Mouse (Mus musculus): ENCODE data around the gene Gsta3. TPM values are rescaled to one million over a fixed set of nuclear protein-coding genes. Genes with fewer than 3 reads are reported as not detected.

The Gsta3 gene
- polyA plus RNA-seq, 1 experiment from 2014 or later = 0.29 TPM

DNA sequence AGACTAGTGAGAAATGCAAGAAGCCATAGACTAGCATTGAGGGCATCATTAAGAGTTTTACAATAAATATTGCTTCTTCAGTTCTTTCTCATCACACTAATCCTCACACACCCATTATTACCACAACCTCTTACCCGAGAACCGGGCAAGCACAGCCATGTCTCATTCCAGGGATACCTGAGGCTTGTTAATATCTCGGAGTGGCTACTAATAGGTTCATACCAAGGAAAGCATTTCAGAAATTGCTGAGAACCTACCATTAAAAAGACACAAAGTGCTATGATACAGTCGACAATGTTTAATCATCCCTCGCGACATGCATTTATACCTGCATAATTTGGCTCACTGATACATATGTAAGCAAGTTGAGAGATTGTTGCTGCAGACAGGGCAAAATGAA lies 5.0 kb upstream of the Gsta3 start:
- ATAC-seq (ENCODE audit: low FRiP score, low read depth) = no peak
- Histone ChIP-seq H3K36me3 (no peaks in the 10 kb centered on the region), H3K4me2 (no peak overlapping the region), H3K27me3 (no peaks in the 10 kb centered on the region), H3K27ac (replicated peaks) (no peak overlapping the region), H3K9me3 (no peaks in the 10 kb centered on the region), H3K4me1 (replicated peaks) (no peaks in the 10 kb centered on the region), H3K4me3 (no peak overlapping the region), H3K9ac (no peak overlapping the region)
- WGBS = 95% methylated on average over 6 of the region's 6 CpGs

DNA sequence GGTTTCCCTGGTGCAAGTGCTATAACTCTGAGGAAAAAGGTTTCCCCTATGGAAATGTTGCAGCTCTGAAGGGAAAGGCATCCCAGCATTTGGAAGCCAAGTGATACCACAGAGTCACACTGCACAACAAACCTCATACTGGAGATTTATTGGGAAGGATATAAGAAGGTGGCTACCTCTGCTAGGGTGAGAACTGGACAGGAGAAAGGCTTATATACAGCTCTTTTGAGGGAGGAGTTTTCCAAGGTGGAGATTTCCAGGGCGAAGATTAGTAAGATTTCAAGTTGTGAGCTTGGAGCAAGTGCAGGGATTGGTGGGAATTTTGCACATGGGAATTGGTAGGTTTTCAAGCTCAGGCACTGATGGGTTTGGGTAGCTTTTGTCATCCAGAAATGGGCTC lies 707 bp downstream of the Gsta3 start:
- Histone ChIP-seq H3K9ac (no peak overlapping the region), H3K27ac (replicated peaks) (no peak overlapping the region), H3K4me2 (no peak overlapping the region), H3K27me3 (no peaks in the 10 kb centered on the region), H3K36me3 (no peaks in the 10 kb centered on the region), H3K4me1 (replicated peaks) (no peaks in the 10 kb centered on the region), H3K4me3 (no peak overlapping the region), H3K9me3 (no peaks in the 10 kb centered on the region)
- 91% methylated on average over 1 of the region's 1 CpGs for WGBS
- no peak for ATAC-seq (ENCODE audit: low FRiP score, low read depth)

DNA sequence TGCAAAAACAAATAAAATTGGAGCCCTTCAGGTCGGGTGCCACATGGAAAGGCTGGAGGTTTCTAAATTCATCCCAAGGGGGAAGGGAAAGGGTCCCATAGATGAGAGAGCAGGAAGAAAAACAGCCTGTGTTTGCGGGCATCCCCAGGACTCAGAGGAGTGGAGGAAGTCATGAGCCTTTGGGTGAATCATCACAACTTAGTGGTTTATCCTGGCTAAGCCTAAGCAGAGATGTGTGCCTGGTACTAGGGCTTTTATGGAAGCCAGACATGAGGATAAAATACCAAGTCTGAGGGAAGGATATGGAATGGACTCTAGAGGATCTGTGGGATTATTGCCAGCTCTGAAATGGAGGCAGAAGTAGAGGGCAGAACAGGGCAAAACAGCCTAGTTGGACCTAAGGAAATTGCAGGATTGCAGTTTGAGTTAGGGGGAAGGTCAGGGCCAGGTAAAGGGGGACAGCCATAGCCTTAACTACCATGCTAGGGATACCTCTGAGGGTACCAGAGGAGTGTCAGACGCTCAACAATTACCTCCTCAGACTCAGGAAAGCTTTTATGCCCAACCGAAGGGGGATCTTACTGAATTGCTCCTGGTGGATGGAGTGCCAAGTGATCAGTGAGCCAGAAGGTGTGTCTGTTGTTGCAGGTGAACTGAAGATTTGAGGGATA lies 4.0 kb downstream of the Gsta3 start:
- Histone ChIP-seq H3K4me3 (no peak overlapping the region), H3K36me3 (no peaks in the 10 kb centered on the region), H3K9me3 (no peaks in the 10 kb centered on the region), H3K4me2 (no peak overlapping the region), H3K27ac (replicated peaks) (no peak overlapping the region), H3K9ac (no peak overlapping the region), H3K4me1 (replicated peaks) (no peaks in the 10 kb centered on the region), H3K27me3 (no peaks in the 10 kb centered on the region)
- WGBS = 83% methylated on average over 4 of the region's 4 CpGs
- no peak for ATAC-seq (ENCODE audit: low FRiP score, low read depth)

DNA sequence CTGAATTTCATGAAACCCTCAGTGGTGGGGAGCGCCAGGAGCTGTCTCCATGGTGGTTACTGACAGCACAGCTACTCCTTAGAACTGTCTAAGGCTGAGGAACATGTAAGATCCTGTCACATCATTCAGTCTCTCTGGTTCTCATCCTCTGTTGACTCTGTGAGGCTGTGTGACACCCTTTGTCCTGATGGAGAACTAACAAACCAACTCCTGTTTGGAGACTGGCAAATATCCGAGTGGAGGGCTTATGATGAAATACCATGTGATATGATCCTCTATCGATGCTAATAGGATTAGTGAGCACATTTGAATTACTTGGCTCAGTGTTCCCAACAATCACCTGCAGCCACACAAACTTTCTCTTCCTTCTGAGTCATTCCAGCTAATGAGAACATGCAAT lies 5.7 kb downstream of the Gsta3 start:
- no peak overlapping the region for H3K4me3 ChIP-seq
- H3K27me3 ChIP-seq = no peaks in the 10 kb centered on the region
- H3K4me1 ChIP-seq (replicated peaks) = no peaks in the 10 kb centered on the region
- H3K9ac ChIP-seq = no peak overlapping the region
- no peaks in the 10 kb centered on the region for H3K36me3 ChIP-seq
- no peak overlapping the region for H3K27ac ChIP-seq (replicated peaks)
- H3K4me2 ChIP-seq = no peak overlapping the region
- no peaks in the 10 kb centered on the region for H3K9me3 ChIP-seq
- ATAC-seq (ENCODE audit: low FRiP score, low read depth) = no peak
- WGBS = 85% methylated on average over 3 of the region's 3 CpGs

DNA sequence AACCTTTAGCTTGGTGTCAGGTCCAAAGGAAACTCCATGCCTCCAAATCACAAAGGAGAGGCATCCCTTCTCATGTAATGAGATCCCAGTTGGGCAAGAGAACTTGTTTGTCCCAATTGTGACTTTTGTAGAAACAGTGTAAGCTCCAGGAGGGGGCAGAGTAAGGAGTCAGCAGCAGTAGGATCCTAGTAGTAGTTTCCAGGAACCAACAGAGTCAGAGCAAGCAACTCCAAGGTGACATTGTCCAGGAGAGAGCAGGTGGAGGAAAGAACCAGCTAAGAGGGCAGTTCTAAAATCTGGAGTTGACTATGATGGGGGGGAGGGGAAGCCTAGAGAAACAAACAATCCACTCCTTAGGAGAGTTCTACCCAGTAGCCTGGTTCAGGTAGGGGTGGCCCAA lies 7.5 kb downstream of the Gsta3 start:
- Histone ChIP-seq H3K36me3 (no peaks in the 10 kb centered on the region), H3K9ac (no peak overlapping the region), H3K4me2 (no peak overlapping the region), H3K27ac (replicated peaks) (no peak overlapping the region), H3K4me3 (no peak overlapping the region), H3K4me1 (replicated peaks) (no peaks in the 10 kb centered on the region), H3K27me3 (no peaks in the 10 kb centered on the region), H3K9me3 (no peaks in the 10 kb centered on the region)
- ATAC-seq (ENCODE audit: low FRiP score, low read depth) = no peak

DNA sequence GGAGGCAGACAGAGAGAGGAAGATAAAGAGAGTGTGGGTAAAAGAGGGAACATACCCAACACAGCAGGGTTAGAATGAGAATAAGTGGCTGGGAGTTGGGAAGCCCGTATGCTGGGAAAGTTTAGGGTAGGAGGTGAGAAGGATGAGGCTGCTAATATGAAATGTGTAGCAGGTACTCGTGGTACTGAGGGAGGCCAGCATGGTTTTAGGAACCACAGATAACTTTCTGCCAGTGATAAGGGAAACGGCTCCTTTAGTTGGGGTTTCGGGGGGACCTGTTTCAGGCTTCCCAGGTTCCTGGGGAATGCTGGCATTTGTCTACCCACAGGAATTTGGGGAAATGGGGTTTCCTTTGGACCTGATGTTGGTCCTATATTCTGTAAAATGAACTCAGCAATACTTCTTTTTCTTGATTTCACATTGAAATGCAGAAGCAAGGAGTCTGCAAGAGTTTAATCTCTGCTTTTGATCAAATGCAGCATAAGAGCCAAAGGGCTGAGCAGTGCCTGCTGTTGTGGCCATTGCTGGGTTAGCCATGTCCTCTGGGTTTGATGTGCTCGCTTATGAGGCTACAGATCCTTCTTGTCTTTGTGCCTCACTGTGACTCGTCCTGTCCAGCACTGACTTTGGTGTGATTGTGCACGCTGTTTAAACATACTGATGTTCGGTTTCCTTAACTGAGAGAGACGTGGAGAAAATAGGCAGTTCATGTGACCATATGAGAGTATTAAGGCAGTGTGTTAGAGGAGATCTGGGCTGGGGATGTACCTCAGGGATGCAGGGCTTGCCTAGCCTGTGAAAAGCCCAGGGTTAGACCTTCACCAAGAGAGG lies 8.4 kb downstream of the Gsta3 start:
- no peak overlapping the region for H3K9ac ChIP-seq
- no peak overlapping the region for H3K4me3 ChIP-seq
- WGBS = 91% methylated on average over 9 of the region's 9 CpGs
- H3K4me1 ChIP-seq (replicated peaks) = no peaks in the 10 kb centered on the region
- no peaks in the 10 kb centered on the region for H3K27me3 ChIP-seq
- no peaks in the 10 kb centered on the region for H3K9me3 ChIP-seq
- H3K4me2 ChIP-seq = no peak overlapping the region
- no peak for ATAC-seq (ENCODE audit: low FRiP score, low read depth)
- no peak overlapping the region for H3K27ac ChIP-seq (replicated peaks)
- H3K36me3 ChIP-seq = no peaks in the 10 kb centered on the region

DNA sequence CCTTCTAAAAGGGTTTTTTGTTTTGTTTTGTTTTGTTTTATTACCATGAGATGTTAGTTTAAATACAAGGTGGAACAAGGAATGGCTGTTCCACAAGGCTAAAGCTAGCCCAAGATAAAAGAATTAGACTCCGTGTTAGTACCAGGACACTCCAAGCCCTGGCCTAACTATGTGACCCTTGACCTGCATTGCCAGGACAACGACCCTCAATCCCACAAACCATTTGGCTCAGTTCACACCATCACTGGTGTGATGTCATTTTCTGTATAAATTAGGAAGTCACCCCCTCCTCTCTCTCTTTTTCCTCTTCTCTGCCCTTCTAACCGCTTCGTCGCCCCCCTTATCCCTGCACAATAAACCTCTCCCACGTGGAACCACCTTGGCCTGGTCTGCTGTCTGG lies 11.3 kb downstream of the Gsta3 start:
- H3K4me1 ChIP-seq (replicated peaks) = no peaks in the 10 kb centered on the region
- no peak for ATAC-seq (ENCODE audit: low FRiP score, low read depth)
- H3K9ac ChIP-seq = no peak overlapping the region
- no peaks in the 10 kb centered on the region for H3K9me3 ChIP-seq
- no peak overlapping the region for H3K27ac ChIP-seq (replicated peaks)
- 26% methylated on average over 6 of the region's 6 CpGs for WGBS
- H3K27me3 ChIP-seq = no peaks in the 10 kb centered on the region
- no peak overlapping the region for H3K4me2 ChIP-seq
- no peak overlapping the region for H3K4me3 ChIP-seq
- H3K36me3 ChIP-seq = no peaks in the 10 kb centered on the region

DNA sequence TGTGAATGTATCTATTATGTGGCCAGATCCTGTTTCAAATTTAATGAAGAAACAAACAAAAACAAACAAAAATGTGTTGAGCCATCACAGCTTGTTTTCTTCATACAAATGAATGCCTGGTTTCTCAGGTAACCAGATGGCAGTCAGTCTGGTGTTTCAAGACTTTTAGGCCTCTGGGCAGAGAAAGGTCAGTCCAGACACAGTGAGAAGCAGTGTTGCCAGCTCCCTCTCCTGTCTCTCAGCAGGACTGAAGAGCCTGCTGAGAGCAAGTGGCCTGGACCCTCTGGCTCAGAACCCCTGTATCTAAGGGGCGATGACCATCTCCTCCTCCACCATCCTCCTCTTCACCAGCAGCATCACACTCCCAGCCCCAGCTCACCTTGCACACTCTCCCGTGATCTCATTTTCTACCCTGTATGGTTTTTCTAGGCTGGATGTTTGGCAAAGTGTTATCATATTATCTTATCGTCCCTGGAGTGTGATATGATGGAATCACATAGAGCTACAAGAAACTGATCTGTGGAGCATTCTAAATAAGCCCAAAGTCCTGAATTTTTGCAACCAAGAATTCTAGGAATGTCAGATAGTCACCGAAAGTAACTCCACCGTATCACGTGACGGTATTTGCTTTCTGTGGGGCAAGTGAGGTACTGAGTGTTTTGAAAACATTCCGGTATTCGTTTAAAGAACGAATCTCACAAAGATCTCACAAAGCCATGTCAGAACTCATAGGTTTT lies 12.3 kb downstream of the Gsta3 start:
- 87% methylated on average over 10 of the region's 10 CpGs for WGBS
- no peaks in the 10 kb centered on the region for H3K36me3 ChIP-seq
- no peak for ATAC-seq (ENCODE audit: low FRiP score, low read depth)

DNA sequence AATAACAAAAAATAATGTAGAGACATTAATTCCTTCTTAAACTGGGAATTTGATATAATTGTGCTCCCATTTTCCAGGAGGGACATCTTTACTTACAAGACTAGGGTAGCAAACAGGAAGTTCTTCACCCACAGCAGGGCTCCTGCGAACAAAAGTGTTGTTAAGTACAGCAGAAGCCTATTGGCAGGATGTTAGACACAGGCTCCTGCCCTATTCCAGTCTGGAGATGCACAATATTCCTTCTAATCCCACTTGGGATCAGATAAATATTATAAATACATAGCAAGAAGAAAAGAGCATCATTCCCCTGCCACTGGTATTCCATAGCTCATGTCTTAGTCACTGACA lies 12.9 kb downstream of the Gsta3 start:
- Histone ChIP-seq H3K9me3 (no peaks in the 10 kb centered on the region), H3K4me3 (no peak overlapping the region), H3K36me3 (no peaks in the 10 kb centered on the region), H3K27ac (replicated peaks) (no peak overlapping the region), H3K4me2 (no peak overlapping the region), H3K27me3 (no peaks in the 10 kb centered on the region), H3K9ac (no peak overlapping the region), H3K4me1 (replicated peaks) (no peaks in the 10 kb centered on the region)
- no peak for ATAC-seq (ENCODE audit: low FRiP score, low read depth)
- WGBS = 97% methylated on average over 1 of the region's 1 CpGs

More for the DNA sequence above, 12.3 kb downstream of the Gsta3 start:
- no peaks in the 10 kb centered on the region for H3K4me1 ChIP-seq (replicated peaks)
- H3K4me3 ChIP-seq = no peak overlapping the region
- H3K9me3 ChIP-seq = no peaks in the 10 kb centered on the region
- H3K4me2 ChIP-seq = no peak overlapping the region
- no peak overlapping the region for H3K27ac ChIP-seq (replicated peaks)
- no peaks in the 10 kb centered on the region for H3K27me3 ChIP-seq
- no peak overlapping the region for H3K9ac ChIP-seq

DNA sequence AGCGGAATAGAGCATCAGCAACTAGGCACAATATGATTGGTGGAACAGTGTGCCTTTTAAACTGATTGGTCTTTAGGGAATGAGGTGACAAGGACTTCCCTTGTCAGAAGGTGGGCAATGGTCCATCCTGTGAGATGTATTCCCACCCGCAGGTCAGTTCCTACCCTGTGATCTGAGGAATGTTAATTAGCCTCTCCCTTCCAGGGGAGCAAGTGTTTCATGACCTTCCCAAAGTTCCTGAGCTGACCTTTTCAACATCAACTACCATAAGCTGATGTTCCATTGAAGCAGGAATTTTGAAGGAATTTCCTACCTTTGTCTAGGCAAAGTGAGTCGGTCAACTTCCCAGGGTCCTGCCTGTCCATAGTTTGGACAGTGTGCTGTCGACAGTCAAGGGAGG lies 13.5 kb downstream of the Gsta3 start:
- Histone ChIP-seq H3K9me3 (no peaks in the 10 kb centered on the region), H3K27me3 (no peaks in the 10 kb centered on the region), H3K4me2 (no peak overlapping the region), H3K9ac (no peak overlapping the region), H3K4me1 (replicated peaks) (no peaks in the 10 kb centered on the region), H3K36me3 (no peaks in the 10 kb centered on the region), H3K27ac (replicated peaks) (no peak overlapping the region), H3K4me3 (no peak overlapping the region)
- WGBS = 78% methylated on average over 4 of the region's 4 CpGs
- ATAC-seq (ENCODE audit: low FRiP score, low read depth) = no peak

DNA sequence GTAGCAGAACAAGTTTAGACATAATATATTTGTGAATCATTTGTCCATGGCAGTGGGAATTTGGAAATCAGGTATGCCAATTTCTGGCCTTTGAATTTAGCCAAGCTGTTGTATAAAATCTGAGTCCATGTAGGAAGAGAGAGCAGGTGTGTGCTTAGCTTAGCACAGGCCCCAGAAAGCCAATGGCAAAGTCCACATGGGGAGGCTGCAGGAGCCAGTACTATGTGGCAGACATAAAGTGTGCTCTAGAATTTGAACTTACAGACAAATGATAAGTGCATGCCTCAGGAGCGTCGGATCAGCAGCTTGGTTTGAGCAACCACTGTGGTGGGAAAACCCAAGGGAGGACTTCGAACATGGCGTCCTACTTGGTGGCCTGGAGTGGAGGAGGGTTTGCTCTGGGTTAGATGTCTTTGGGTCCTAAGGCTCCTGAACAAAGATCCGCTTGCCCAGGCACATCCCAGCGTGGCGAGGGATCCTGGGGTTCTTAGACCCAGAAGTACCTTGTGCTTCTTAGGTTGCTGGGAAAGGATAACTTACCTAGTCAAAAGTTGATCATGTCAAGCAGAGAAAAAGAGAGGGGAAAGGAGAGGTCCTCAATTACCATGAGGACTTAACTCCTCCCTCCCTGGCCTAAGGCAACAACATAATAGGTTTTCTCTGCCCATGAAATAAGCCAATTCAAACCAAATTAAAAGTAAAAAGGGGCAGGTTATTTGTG lies 15.4 kb downstream of the Gsta3 start:
- ATAC-seq (ENCODE audit: low FRiP score, low read depth) = no peak
- H3K36me3 ChIP-seq = no peaks in the 10 kb centered on the region

DNA sequence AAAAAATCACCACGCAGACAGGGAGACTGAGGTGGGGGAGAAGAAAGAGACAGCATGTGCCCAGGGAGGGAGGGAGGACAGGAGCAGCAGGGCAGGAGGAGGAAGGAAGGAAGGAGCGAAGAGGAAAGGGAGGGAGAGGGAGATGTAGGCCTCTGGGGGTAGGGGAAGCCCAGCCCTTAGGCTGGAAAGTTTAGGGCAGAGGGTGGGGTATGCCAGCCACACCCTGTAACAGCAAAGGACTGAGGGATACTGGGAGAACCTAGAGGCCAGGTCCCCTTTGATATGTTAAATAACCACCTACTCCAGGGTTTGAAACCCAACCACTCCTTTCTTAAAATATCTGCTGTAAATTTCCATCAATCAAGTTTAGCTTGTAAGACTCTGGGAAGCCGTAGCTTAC lies 16.0 kb downstream of the Gsta3 start:
- Histone ChIP-seq H3K36me3 (no peaks in the 10 kb centered on the region), H3K9me3 (no peaks in the 10 kb centered on the region), H3K4me1 (replicated peaks) (no peaks in the 10 kb centered on the region), H3K27me3 (no peaks in the 10 kb centered on the region), H3K4me3 (no peak overlapping the region), H3K27ac (replicated peaks) (no peak overlapping the region), H3K9ac (no peak overlapping the region), H3K4me2 (no peak overlapping the region)
- WGBS = 50% methylated on average over 3 of the region's 3 CpGs
- no peak for ATAC-seq (ENCODE audit: low FRiP score, low read depth)

More for the DNA sequence above, 15.4 kb downstream of the Gsta3 start:
- H3K4me1 ChIP-seq (replicated peaks) = no peaks in the 10 kb centered on the region
- WGBS = 93% methylated on average over 7 of the region's 7 CpGs
- no peak overlapping the region for H3K9ac ChIP-seq
- no peak overlapping the region for H3K4me2 ChIP-seq
- H3K27me3 ChIP-seq = no peaks in the 10 kb centered on the region
- no peak overlapping the region for H3K4me3 ChIP-seq
- H3K27ac ChIP-seq (replicated peaks) = no peak overlapping the region
- H3K9me3 ChIP-seq = no peaks in the 10 kb centered on the region

Data from hindbrain, embryonic 15.5 days (tissue).